Mouse (Mus musculus): ENCODE data around the gene Rngtt.

DNA sequence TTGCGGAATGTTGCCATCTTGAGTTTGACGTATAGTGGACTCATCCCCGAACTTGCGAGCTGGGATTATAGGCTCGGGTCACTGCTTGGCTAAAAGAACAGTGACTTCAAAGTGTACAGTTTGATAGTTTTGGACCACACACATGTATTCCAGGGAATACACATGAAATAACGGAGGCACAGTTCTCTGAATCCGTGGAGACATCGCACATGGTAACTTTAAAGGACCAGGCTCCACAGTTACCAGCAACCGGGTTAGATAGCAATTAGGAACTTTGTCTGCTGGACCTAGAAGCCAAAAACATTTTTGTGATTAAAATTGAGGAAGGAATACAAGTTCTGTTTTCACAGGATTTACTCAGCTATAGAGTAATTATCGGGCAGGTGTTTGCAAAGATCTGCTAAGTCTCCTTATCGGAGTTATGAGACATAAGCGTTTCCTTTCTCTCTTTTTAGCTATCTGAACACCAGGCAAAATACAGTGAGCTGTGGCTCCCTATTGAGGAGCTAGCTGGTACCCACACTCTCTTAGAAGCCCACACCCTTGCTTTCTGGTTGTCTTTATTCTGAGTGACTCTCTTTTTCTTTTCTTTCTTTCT is 828 bp downstream of the Rngtt start:
- TF ChIP-seq CTCF (IDR thresholded peaks at IDR 0.05; ENCODE audit: borderline replicate concordance, insufficient read depth, low read depth, low read length): no peak
- TF ChIP-seq POLR2A (IDR thresholded peaks at IDR 0.05; ENCODE audit: borderline replicate concordance, insufficient read depth, low read length): no peak

All from cerebellum, adult 2 months (tissue).